Mouse (Mus musculus) embryonic facial prominence, embryonic 12.5 days (tissue): ENCODE results near the gene Mrps18a. TPM values are rescaled to one million over a fixed set of nuclear protein-coding genes. Genes with fewer than 3 reads are reported as not detected.

Experiments used
- ATAC-seq: fragments of 200-750 bp; cut with Nextera tagmentation; 2 replicates; pipeline ENCODE4 v1.8.0; 2017; ENCODE audit not compliant: insufficient number of reproducible peaks, insufficient read depth, low FRiP score, low TSS enrichment
- H3K27ac ChIP-seq: fragments of 300-500 bp; sonication (generic); 2 replicates; pipeline ENCODE4 v1.5.1; 2016; ENCODE audit warnings: mild to moderate bottlenecking
- H3K27me3 ChIP-seq: fragments of 300-500 bp; sonication (generic); 2 replicates; pipeline ENCODE4 v1.6.1; 2016; ENCODE audit warnings: mild to moderate bottlenecking, moderate library complexity
- H3K36me3 ChIP-seq: fragments of 300-500 bp; sonication (generic); 2 replicates; pipeline ENCODE4 v1.6.1; 2016; ENCODE audit warnings: mild to moderate bottlenecking
- H3K4me1 ChIP-seq: fragments of 300-500 bp; sonication (generic); 2 replicates; pipeline ENCODE4 v1.6.1; 2016
- H3K4me2 ChIP-seq: fragments of 300-500 bp; sonication (generic); replicated peaks from 2 replicates; pipeline ENCODE4 v1.6.1; 2016; ENCODE audit warnings: mild to moderate bottlenecking, moderate library complexity
- H3K4me3 ChIP-seq: fragments of 300-500 bp; sonication (generic); 2 replicates; pipeline ENCODE4 v1.5.1; 2016; ENCODE audit warnings: mild to moderate bottlenecking
- H3K9ac ChIP-seq: fragments of 300-500 bp; sonication (generic); 2 replicates; pipeline ENCODE4 v1.6.1; 2016; ENCODE audit warnings: mild to moderate bottlenecking, moderate library complexity
- H3K9me3 ChIP-seq: fragments of 300-500 bp; sonication (generic); 2 replicates; pipeline ENCODE4 v1.6.1; 2016; ENCODE audit warnings: mild to moderate bottlenecking, moderate library complexity
- WGBS: fragments of 180-500 bp; shearing (Covaris S2); methylation state at CpG from one replicate; pipeline ENCODE4 v1.1.7; 2016; 5-methylcytosine and 5-hydroxymethylcytosine counted together
- polyA plus RNA-seq: library from polyadenylated mRNA; unstranded; fragments of >200 nt; fragmentation: Nextera tagmentation; extraction: Ambion mirVana; gene quantifications from 2 replicates; pipeline ENCODE4 v1.2.1, GENCODE M21; 2016

The Mrps18a gene
- polyA plus RNA-seq, 1 experiment from 2014 or later, result 136 TPM

DNA sequence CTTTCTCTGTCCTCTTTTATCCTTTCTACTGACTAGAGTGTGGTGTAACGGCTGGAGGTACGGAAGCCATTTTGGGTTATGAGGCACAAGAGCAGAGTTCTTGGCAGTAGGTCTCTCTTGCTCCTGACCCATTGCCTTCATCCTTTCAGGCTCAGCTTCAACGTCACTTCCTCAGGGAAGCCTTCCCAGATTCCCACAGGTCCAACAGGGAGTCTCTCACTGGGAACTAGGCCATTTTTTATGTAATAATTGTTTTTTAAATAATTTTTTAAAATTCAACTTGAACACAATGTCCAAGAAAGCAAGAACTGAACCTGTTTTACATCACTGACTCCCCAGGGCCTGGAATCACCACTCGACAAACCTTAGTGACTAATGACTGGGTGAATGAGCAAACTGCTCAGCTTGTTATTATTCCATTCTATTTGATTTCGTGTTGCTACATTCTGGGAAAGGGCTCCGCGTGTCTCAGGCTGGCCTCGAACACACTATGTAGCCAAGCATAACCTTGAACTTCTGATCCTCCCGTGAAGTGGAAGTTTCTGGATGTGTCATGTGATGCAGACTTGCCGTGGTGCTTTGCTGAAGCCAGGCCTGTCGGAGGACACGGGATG lies 32.8 kb upstream of the Mrps18a start:
- ATAC-seq, result no peak
- H3K9me3 ChIP-seq, result no peaks in the 10 kb centered on the region
- WGBS, result 91% methylated on average over 12 of the region's 12 CpGs

GRCm38 (mm10) chr17:46079037-46079436 lies 31.7 kb upstream of the Mrps18a start:
- Histone ChIP-seq H3K4me2 (no peak overlapping the region), H3K9ac (no peak overlapping the region), H3K4me3 (no peak overlapping the region), H3K4me1 (peaks cover 39% of the 10 kb centered on the region), H3K9me3 (no peaks in the 10 kb centered on the region), H3K36me3 (no peaks in the 10 kb centered on the region), H3K27me3 (no peaks in the 10 kb centered on the region), H3K27ac (no peak overlapping the region)
- WGBS, result 79% methylated on average over 2 of the region's 2 CpGs
- ATAC-seq, result no peak

More for the DNA sequence above, 32.8 kb upstream of the Mrps18a start:
- Histone ChIP-seq H3K9ac (no peak overlapping the region), H3K4me3 (no peak overlapping the region), H3K4me1 (peaks cover 39% of the 10 kb centered on the region), H3K27ac (no peak overlapping the region), H3K36me3 (no peaks in the 10 kb centered on the region), H3K27me3 (no peaks in the 10 kb centered on the region), H3K4me2 (no peak overlapping the region)

DNA sequence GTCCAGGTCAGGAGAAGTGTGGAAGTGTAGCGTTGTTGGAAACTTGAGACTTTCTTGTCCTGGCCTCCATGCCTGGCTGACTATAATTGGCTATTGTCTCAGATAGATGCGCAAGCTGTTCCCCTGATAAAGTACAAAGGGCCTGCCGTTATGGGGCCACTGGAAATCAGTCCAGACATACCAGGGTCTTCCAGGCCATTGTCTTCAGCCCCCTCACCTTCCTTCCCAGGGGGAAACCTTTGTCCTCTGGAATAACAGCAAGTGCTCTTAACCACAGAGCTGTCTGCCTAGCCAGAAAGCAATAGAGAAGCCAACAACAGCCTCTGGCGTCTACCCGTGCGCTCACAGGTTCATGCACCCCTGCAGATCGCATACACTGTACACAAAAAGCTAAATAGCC lies 30.4 kb upstream of the Mrps18a start:
- Histone ChIP-seq H3K36me3 (no peaks in the 10 kb centered on the region), H3K4me2 (no peak overlapping the region), H3K4me1 (peaks cover 42% of the 10 kb centered on the region), H3K9ac (no peak overlapping the region), H3K9me3 (no peaks in the 10 kb centered on the region), H3K4me3 (no peak overlapping the region), H3K27me3 (no peaks in the 10 kb centered on the region), H3K27ac (no peak overlapping the region)
- ATAC-seq, result no peak
- 50% methylated on average over 7 of the region's 7 CpGs for WGBS

GRCm38 (mm10) chr17:46081042-46081441 lies 29.7 kb upstream of the Mrps18a start:
- Histone ChIP-seq H3K27ac (peak overlapping the region; percentile 69; the same call in 1 of the 2 replicates), H3K4me1 (peaks cover 49% of the 10 kb centered on the region)

GRCm38 (mm10) chr17:46081657-46082056 lies 29.1 kb upstream of the Mrps18a start:
- no peak overlapping the region for H3K9ac ChIP-seq
- no peak for ATAC-seq
- no peak overlapping the region for H3K4me2 ChIP-seq
- 42% methylated on average over 7 of the region's 7 CpGs for WGBS
- no peaks in the 10 kb centered on the region for H3K9me3 ChIP-seq
- peaks cover 55% of the 10 kb centered on the region for H3K4me1 ChIP-seq
- H3K27me3 ChIP-seq, result no peaks in the 10 kb centered on the region
- no peaks in the 10 kb centered on the region for H3K36me3 ChIP-seq
- no peak overlapping the region for H3K4me3 ChIP-seq
- peak overlapping the region; percentile 69 for H3K27ac ChIP-seq

More at GRCm38 (mm10) chr17:46081042-46081441, 29.7 kb upstream of the Mrps18a start:
- Histone ChIP-seq H3K4me2 (no peak overlapping the region), H3K4me3 (no peak overlapping the region), H3K9ac (no peak overlapping the region), H3K27me3 (no peaks in the 10 kb centered on the region), H3K36me3 (no peaks in the 10 kb centered on the region), H3K9me3 (no peaks in the 10 kb centered on the region)
- WGBS, result 58% methylated on average over 5 of the region's 5 CpGs
- ATAC-seq, result no peak

- H3K9me3 ChIP-seq, result no peaks in the 10 kb centered on the region
- no peaks in the 10 kb centered on the region for H3K27me3 ChIP-seq
- H3K4me2 ChIP-seq, result peak overlapping the region; percentile 44; the same call in 1 of the 2 replicates
- no peaks in the 10 kb centered on the region for H3K36me3 ChIP-seq
- H3K4me1 ChIP-seq, result peaks cover 63% of the 10 kb centered on the region
- ATAC-seq, result no peak
- no peak overlapping the region for H3K9ac ChIP-seq
- peak overlapping the region; percentile 86 for H3K27ac ChIP-seq
- WGBS, result 80% methylated on average over 3 of the region's 3 CpGs
- H3K4me3 ChIP-seq, result no peak overlapping the region
Measured at GRCm38 (mm10) chr17:46083381-46083780, 27.4 kb upstream of the Mrps18a start.

DNA sequence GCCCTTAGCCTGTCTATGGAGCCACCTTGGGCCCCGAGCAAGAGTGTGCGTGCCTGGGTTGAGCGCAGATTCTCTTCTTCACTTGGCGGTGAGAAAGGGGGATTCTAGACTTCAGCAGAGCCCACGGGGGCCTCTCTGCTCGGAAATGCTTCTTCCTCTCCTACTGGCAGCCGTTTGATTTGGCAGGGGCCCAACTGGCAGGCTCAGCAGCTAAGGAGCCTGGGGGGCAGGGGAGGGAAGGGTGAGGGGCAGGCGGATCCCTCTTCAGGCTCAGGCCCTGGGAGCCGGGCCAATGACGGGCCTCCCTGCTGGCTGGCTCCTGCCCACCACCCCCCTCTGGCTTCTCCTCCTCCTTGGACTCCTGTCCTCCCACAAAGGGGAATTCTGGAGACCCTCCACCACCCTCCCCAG lies 26.7 kb upstream of the Mrps18a start:
- Histone ChIP-seq H3K9ac (peak overlapping the region; percentile 46), H3K36me3 (no peaks in the 10 kb centered on the region), H3K27ac (peak overlapping the region; percentile 86), H3K4me3 (peak overlapping the region; percentile 22), H3K9me3 (no peaks in the 10 kb centered on the region), H3K4me1 (peaks cover 63% of the 10 kb centered on the region), H3K27me3 (no peaks in the 10 kb centered on the region), H3K4me2 (peak overlapping the region; percentile 44)
- ATAC-seq, result peak; percentile 81
- 4% methylated on average over 10 of the region's 10 CpGs for WGBS

- ATAC-seq, result peak; percentile 52
- peak overlapping the region; percentile 30 for H3K4me2 ChIP-seq
- peaks cover 53% of the 10 kb centered on the region for H3K4me1 ChIP-seq
- WGBS, result 21% methylated on average over 17 of the region's 17 CpGs
- no peaks in the 10 kb centered on the region for H3K36me3 ChIP-seq
- H3K4me3 ChIP-seq, result no peak overlapping the region
- no peaks in the 10 kb centered on the region for H3K9me3 ChIP-seq
- H3K27ac ChIP-seq, result peak overlapping the region; percentile 78
- peak overlapping the region; percentile 15; the same call in 1 of the 2 replicates for H3K9ac ChIP-seq
- no peaks in the 10 kb centered on the region for H3K27me3 ChIP-seq
Measured at GRCm38 (mm10) chr17:46086341-46086870, 24.4 kb upstream of the Mrps18a start.

DNA sequence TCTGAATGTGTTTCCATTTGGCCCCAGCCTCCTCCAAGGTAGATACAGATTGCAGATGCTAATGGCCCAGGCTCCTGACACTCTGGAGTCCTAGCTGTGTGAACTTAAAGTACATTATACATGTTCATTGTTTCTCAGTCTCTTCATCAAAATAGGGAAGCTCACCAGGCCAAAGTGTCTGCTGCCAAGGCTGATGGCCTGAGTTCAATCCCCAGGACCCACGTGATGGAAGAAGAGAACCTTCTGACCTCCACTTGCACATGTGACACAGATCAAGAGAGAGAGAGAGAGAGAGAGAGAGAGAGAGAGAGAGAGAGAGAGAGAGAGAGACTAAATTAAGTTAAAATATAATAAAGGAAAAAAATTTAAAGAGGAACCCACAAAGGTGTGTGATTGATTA lies 19.4 kb upstream of the Mrps18a start:
- H3K4me2 ChIP-seq, result no peak overlapping the region
- no peak overlapping the region for H3K4me3 ChIP-seq
- H3K4me1 ChIP-seq, result peaks cover 11% of the 10 kb centered on the region
- H3K9me3 ChIP-seq, result no peaks in the 10 kb centered on the region
- no peaks in the 10 kb centered on the region for H3K27me3 ChIP-seq
- no peak overlapping the region for H3K27ac ChIP-seq
- 63% methylated on average over 1 of the region's 1 CpGs for WGBS
- ATAC-seq, result no peak
- H3K9ac ChIP-seq, result no peak overlapping the region
- H3K36me3 ChIP-seq, result no peaks in the 10 kb centered on the region

DNA sequence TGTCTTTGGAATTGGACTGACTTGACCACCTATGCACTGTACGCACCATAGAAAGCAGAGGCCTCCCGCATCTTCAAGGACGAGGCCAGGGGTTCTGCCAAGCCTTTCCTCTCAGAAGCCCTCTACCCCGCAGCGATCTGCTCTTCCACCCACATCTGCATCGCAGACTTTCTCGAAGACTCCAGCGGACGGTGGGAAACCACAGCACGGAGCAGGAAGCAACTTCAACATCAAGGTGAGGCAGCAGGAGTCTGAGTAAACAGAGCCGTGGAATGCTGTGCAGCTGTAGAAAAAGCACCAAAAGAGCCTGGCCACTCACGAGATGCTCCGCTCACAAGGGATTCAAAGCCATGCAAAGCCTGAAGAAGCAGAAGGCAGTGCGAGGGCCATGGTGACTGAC lies 18.9 kb upstream of the Mrps18a start:
- Histone ChIP-seq H3K4me3 (no peak overlapping the region), H3K27ac (no peak overlapping the region), H3K9ac (no peak overlapping the region), H3K9me3 (no peaks in the 10 kb centered on the region), H3K27me3 (no peaks in the 10 kb centered on the region), H3K4me1 (peaks cover 5% of the 10 kb centered on the region), H3K4me2 (no peak overlapping the region), H3K36me3 (no peaks in the 10 kb centered on the region)
- 69% methylated on average over 14 of the region's 14 CpGs for WGBS
- ATAC-seq, result no peak

DNA sequence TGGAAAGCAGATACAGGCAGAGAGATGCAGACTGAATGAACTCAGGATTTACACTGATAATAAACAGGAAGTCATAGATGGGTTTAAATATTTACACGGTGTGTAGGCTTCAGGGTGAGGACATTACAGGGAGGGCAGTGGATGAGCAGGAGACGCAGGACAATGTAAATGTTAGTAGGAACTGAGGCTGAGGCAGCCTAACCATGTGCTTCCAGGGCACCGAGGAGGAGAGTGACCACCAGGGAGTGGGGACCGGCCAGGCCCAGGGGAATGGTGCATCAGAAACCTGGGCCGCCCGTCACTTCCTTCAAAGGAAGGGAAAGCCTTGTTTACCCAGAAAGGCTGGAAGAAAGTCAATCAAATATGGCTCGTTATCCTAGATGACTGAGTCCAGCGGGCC lies 12.3 kb upstream of the Mrps18a start:
- Histone ChIP-seq H3K4me2 (no peak overlapping the region), H3K9me3 (no peaks in the 10 kb centered on the region), H3K4me1 (peaks cover 8% of the 10 kb centered on the region), H3K27ac (no peak overlapping the region), H3K9ac (no peak overlapping the region), H3K27me3 (no peaks in the 10 kb centered on the region), H3K4me3 (no peak overlapping the region), H3K36me3 (no peaks in the 10 kb centered on the region)
- 58% methylated on average over 8 of the region's 8 CpGs for WGBS
- no peak for ATAC-seq

- WGBS, result 50% methylated on average over 9 of the region's 9 CpGs
- no peak for ATAC-seq
- Histone ChIP-seq H3K27me3 (no peaks in the 10 kb centered on the region), H3K4me1 (peaks cover 16% of the 10 kb centered on the region), H3K9me3 (no peaks in the 10 kb centered on the region), H3K36me3 (no peaks in the 10 kb centered on the region), H3K4me3 (no peak overlapping the region), H3K9ac (no peak overlapping the region), H3K4me2 (no peak overlapping the region), H3K27ac (no peak overlapping the region)
Measured at GRCm38 (mm10) chr17:46101906-46102305, 8.9 kb upstream of the Mrps18a start.
